Mouse (Mus musculus) spleen, postnatal 14 days (tissue): ENCODE results near the gene Epha8.

Experiments
- DNase-seq, 2 experiments: peaks; one replicate each; pipeline ENCODE4 v3.0.0; 2021 to 2022; ENCODE audit warnings: low spot score in 2 of 2

The Epha8 gene

DNA sequence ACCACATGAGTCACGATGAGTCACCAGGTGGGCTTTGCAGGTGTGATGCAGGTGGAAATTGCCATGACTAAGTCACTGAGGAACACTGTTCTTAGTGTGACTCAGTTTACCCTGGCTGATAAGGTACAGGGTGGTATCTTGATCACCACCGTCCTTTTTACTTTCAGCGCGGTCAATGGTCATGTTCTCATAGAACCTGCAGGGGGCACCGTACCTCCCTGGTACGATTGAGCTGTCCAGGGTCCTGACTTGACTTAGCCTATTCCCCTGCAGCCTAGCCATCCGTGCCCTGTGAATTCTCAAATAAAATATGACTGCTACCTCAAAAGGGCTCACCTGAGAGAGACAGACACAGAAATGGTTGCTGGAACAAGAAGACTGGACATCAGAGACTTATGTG, 49.6 kb downstream of the Epha8 start:
- no peak for DNase-seq

GRCm38 (mm10) chr4:136904767-136905539, 51.7 kb downstream of the Epha8 start:
- DNase-seq = no peak

DNA sequence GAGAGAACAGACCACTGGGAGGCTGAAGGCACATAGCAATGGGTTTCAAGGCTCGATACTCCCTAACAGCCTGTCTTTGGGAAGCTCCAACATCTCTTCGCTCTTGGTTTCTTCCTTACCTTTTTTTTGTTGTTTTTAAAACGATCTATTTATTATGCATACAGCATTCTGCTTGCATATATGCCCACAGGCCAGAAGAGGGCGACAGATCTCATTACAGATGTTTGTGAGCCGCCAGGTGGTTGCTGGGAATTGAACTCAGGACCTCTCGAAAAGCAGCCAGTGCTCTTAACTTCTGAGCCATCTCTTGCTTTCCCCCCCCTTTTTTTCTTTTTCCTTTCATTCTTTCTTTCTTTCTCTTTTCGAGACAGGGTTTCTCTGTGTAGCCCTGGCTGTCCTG, 57.5 kb downstream of the Epha8 start:
- DNase-seq = no peak

GRCm38 (mm10) chr4:136898637-136899036, 58.0 kb downstream of the Epha8 start, which contains the start of gene C1qa:
Gene C1qa, minus strand, starts transcription at chr4:136898803.
- DNase-seq = no peak

- DNase-seq = no peak
Measured at GRCm38 (mm10) chr4:136898084-136898598, 58.5 kb downstream of the Epha8 start.

- DNase-seq = no peak
Measured at GRCm38 (mm10) chr4:136896461-136896860, 60.2 kb downstream of the Epha8 start.

DNA sequence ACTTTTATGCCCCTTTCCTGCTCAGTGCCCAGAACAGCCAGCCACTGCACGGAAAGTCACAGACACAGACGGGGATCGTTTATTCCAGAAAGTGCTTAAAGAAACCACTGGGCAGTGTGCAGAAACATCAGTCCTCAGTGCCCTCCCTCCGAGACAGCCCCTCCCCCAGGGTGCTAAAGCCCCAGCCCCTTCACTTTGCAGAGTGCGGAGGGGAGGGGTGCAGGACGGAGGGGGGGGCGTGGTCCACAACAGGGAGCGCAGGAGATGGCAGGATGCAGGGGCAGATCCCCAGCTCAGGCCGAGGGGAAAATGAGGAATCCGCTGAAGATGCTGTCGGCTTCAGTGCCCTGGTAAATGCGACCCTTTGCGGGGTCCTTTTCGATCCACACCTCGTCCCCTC, 60.8 kb downstream of the Epha8 start:
- no peak for DNase-seq

DNA sequence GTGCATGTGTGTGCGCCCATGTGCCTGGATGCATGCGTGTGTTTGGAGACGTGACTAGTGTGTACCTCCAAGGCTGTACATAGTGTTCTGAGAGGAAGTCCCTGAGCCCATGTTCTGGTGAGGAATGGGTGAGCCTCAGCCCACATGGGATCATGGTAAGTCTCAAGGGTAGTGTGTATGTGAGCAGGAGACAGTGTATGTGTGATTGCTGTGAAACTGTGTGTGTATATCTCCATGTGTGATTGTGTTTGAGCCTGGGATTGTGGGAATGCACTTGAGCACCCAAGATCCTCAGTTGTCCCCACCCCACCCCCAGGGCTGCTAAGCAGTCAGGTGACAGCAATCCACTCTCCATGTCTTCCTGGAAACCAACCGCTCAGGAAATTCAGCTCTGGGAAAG, 61.8 kb downstream of the Epha8 start:
- no peak for DNase-seq

- DNase-seq = no peak
Measured at GRCm38 (mm10) chr4:136893691-136894543, 62.7 kb downstream of the Epha8 start.

DNA sequence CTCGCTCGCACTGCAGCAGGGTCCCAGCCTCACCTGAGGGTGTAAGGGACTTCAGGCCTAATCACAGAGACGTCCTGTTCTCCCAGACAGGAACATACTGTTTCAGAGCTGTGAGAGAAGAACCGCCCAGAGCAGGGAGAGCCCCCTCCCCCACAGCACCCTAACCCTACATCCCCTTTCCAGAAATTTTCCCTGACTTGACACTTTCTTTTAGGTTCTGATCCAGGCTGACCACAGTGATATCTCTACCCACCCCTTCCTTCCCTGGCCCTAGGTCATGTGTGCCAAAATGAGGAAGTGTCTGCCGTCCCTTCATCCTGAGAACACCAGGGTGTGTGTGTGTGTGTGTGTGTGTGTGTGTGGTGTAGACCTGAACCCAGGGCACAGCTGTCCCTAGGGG, 63.8 kb downstream of the Epha8 start, which contains the start of gene C1qc:
Gene C1qc (minus strand): TSS at position 255 of the 400 bp plus-strand sequence.
- no peak for DNase-seq

GRCm38 (mm10) chr4:136892371-136892770, 64.2 kb downstream of the Epha8 start:
- no peak for DNase-seq

DNA sequence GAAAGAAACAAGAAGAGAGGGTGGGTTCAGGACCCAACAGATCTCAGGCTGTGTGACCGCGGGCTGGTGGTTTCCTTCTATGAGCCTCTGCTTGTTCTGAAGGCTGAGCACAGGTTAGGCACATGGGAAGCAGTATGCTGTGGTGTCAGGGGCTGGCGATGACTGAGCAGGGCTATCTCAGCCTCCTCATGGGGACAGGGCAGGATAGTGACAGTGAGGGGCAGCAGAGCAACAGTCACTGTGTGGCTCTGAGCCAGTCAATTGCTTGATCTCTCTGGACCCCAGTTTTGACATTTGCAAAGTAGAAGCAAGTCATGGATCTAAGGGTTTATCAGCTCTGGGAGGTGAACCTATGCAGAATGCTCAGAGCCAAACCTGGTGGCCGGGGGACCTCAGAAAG, 65.5 kb downstream of the Epha8 start:
- no peak for DNase-seq

- DNase-seq = no peak
Measured at GRCm38 (mm10) chr4:136889981-136890380, 66.6 kb downstream of the Epha8 start.

DNA sequence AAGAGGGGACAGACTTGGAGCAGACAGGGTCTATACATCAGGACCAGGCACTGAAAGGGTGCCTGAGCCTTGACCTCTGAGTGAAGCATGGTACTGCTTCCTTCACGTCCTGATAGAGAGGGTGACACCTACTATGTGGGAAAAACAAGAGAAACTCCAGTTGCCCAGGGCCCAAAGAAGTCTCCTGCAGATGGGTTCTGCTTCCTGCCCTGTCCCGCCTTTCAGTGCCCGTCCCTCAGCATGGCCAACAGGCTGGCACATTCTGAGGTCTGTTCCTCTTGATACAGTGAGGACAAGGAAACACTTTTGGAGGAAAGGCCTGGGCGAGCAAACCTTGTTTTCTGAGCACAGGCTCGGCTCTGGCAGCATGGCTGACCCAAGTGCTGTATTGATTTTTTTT, 68.9 kb downstream of the Epha8 start:
- no peak for DNase-seq

- DNase-seq = no peak
Measured at GRCm38 (mm10) chr4:136886101-136886500, 70.5 kb downstream of the Epha8 start, which contains the start of gene C1qb. Gene C1qb, minus strand, starts transcription at chr4:136886187.
